Mouse (Mus musculus): ENCODE data around the gene Frmpd2. TPM values are rescaled to one million over a fixed set of nuclear protein-coding genes. Genes with fewer than 3 reads are reported as not detected.

Gene Frmpd2
- total RNA-seq, 4 experiments from 2014 or later: not detected

DNA sequence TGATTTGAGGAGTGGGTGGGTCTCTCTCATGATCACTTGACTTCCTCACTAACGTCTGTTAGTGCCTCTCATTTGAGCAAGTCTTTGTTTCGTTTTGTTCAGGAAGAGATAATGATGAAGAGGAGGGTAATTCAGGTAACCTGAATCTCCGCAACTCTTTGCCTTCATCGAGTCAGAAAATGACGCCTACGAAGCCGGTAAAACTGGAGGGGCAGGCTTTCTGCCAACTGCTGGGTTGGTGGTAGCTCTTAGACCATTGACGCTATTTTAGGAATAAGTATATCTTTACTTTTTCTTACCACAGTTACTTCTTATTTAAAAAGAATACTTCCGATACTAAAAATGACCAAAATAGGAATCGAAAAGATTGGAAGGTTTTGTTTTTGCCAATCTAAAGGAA lies 135.9 kb downstream of the Frmpd2 start:
- no peak for DNase-seq (ENCODE audit: low spot score in 2 of 2)

Other genes starting within 250 kb of the Frmpd2 start
- 10 to 100 TPM; 29.2 to 32.3 (median 30.4) TPM for gene Mapk8, start 24.5 kb upstream of the Frmpd2 start, total RNA-seq (2022)
- not detected for gene Ptpn20, start 117.5 kb downstream of the Frmpd2 start, total RNA-seq (2022)

Measured in gastrocnemius, adult 8-10 months (tissue).